Mouse (Mus musculus) cerebellum, adult 2 months (tissue): ENCODE results near the gene Acvrl1.

ENCODE experiments used
- CTCF ChIP-seq: fragments of 200-500 bp; IDR thresholded peaks from 2 replicates; pipeline ENCODE4 v1.5.1; 2011; ENCODE audit warnings: low read depth, mild to moderate bottlenecking, control low read depth, low read length, moderate library complexity, borderline replicate concordance; ENCODE audit not compliant: insufficient read depth
- POLR2A ChIP-seq: fragments of 200-500 bp; IDR thresholded peaks from 2 replicates; pipeline ENCODE4 v1.6.1; 2011; ENCODE audit warnings: low read length, control low read depth, borderline replicate concordance; ENCODE audit not compliant: insufficient read depth

GRCm38 (mm10) chr15:101175613-101176283 is 47.4 kb downstream of the Acvrl1 start:
- TF ChIP-seq CTCF (no peak), POLR2A (no peak)
